Mouse (Mus musculus) heart, adult 2 months (tissue): ENCODE data around the gene Hebp2.

Source experiments
- CTCF ChIP-seq: fragments of 200-600 bp; IDR thresholded peaks from 2 replicates; pipeline ENCODE4 v1.8.1; 2022; ENCODE audit warnings: antibody characterized with exemption, mild to moderate bottlenecking, moderate library complexity
- EP300 ChIP-seq: fragments of 200-500 bp; IDR thresholded peaks from 2 replicates; pipeline ENCODE4 v1.6.1; 2011; ENCODE audit warnings: low read depth, low read length, control low read depth; ENCODE audit not compliant: insufficient read depth
- POLR2A ChIP-seq: fragments of 200-500 bp; IDR thresholded peaks from 2 replicates; pipeline ENCODE4 v1.6.1; 2011; ENCODE audit warnings: mild to moderate bottlenecking, low read depth, low read length, control low read depth; ENCODE audit not compliant: insufficient read depth

- TF ChIP-seq POLR2A (no peak), CTCF (peak; percentile 94), EP300 (no peak)
Measured at GRCm38 (mm10) chr10:18528475-18528874, 17.4 kb downstream of the Hebp2 start.
